ENCODE assay signal across 12 mouse cellular contexts in the genomic region with DNA sequence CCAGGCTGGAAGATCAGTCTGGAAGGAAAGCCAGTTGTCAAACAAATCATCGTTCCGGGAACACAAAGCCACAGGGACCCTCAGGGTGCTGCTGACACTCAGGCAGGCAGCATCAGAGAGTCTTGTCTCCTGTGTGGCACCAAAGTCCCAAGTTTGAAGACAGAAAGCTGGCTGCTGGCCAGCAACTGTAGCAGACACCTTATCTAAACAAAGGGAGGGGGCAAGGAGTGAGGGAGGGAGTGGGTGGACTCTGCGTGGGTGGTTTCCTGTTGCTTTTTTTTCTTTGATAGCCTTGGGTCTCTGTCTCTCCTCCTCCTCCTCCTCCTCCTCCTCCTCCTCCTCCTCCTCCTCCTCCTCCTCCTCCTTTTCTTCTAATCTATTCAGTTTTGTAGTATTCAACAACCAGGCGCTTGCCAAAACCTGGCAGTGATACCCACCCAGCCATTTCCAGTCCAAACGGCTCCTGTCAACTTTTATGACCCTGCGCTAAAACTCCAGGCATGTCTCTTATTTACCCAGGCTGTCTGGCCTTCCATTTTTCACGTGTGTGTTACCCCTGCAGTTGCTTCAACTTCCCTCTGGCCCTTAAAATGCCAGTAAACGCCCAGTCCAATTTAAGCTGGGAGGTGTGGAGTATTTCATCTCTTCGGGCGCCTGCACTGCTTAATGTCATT.
DNase-seq lines count a peak whose midpoint lies in the region; ATAC-seq and TF ChIP-seq lines count a peak whose summit lies in the region.
"Had no signal": no experiment of that assay in that cellular context is flagged by ENCODE, and none has a peak within 500 bp of the region (broad histone marks: within the 10 kb centered on the region; RNA-seq: fewer than 3 reads in every experiment).

No protein-coding gene starts in this region.

- 0 out of 2 replicates have a peak, but pooled peaks cover 3% of the 10 kb centered on the region for H3K27me3 ChIP-seq in embryonic facial prominence, embryonic 14.5 days (replicated peaks; ENCODE audit: control insufficient read depth, insufficient read depth, low read length)
- H3K27me3 ChIP-seq in embryonic facial prominence, embryonic 10.5 days (replicated peaks; ENCODE audit: low read depth, poor library complexity, severe bottlenecking), result peaks cover 97% of the 10 kb centered on the region
- no peaks in the 10 kb centered on the region for H3K27me3 ChIP-seq in lung, embryonic 14.5 days (ENCODE audit: insufficient read depth, low read length)

- DNase-seq in embryonic facial prominence, embryonic 14.5 days (ENCODE audit: low spot score), result peak; percentile 51
- no peak for DNase-seq in embryonic facial prominence, embryonic 10.5 days (ENCODE audit: low spot score)
- DNase-seq in lung, embryonic 14.5 days, result peak; percentile 73
- no peak for DNase-seq in lung, postnatal 14 days
- peak; percentile 41 for DNase-seq in CD4-positive helper T cell, adult 2 months (ENCODE audit: low read depth, low spot score)
- peak; percentile 11 for DNase-seq in lung, postnatal 36 days
- no peak for DNase-seq in adrenal gland, postnatal 14 days
- DNase-seq in frontal cortex, postnatal 25 days (ENCODE audit: low spot score in 2 of 2), result no peak
- DNase-seq: cerebellum, adult 2 months had no signal

- no peaks in the 10 kb centered on the region for H3K36me3 ChIP-seq in embryonic facial prominence, embryonic 14.5 days (ENCODE audit: control insufficient read depth, insufficient read depth, low read length)
- no peaks in the 10 kb centered on the region for H3K36me3 ChIP-seq in embryonic facial prominence, embryonic 10.5 days (replicated peaks)
- H3K36me3 ChIP-seq in lung, embryonic 14.5 days (ENCODE audit: insufficient read depth), result no peaks in the 10 kb centered on the region
- H3K36me3 ChIP-seq: limb, embryonic 13.5 days had no signal

- H3K9me3 ChIP-seq in embryonic facial prominence, embryonic 14.5 days (ENCODE audit: control insufficient read depth, low read length), result no peaks in the 10 kb centered on the region
- H3K9me3 ChIP-seq in embryonic facial prominence, embryonic 10.5 days, result no peaks in the 10 kb centered on the region
- H3K9me3 ChIP-seq in lung, embryonic 14.5 days (ENCODE audit: low read depth, low read length), result no peaks in the 10 kb centered on the region
- H3K9me3 ChIP-seq: limb, embryonic 13.5 days had no signal

- 44% methylated on average over 8 of the region's 10 CpGs for WGBS in embryonic facial prominence, embryonic 14.5 days
- 57% methylated on average over 10 of the region's 10 CpGs for WGBS in embryonic facial prominence, embryonic 10.5 days
- 26% methylated on average over 10 of the region's 10 CpGs for WGBS in lung, embryonic 14.5 days

- no peak overlapping the region for H3K4me2 ChIP-seq in embryonic facial prominence, embryonic 14.5 days (ENCODE audit: low read depth, low read length)
- no peak overlapping the region for H3K4me2 ChIP-seq in lung, embryonic 14.5 days
- H3K4me2 ChIP-seq: limb, embryonic 13.5 days had no signal

- H3K4me1 ChIP-seq in embryonic facial prominence, embryonic 14.5 days (ENCODE audit: control insufficient read depth, insufficient read depth, low read length), result 0 out of 2 replicates have a peak, but pooled peaks cover 2% of the 10 kb centered on the region
- peaks cover 21% of the 10 kb centered on the region for H3K4me1 ChIP-seq in embryonic facial prominence, embryonic 10.5 days
- peaks cover 3% of the 10 kb centered on the region; the same call in 1 of the 2 replicates for H3K4me1 ChIP-seq in lung, embryonic 14.5 days (ENCODE audit: insufficient read depth)

- no peak overlapping the region for H3K27ac ChIP-seq in embryonic facial prominence, embryonic 14.5 days (replicated peaks; ENCODE audit: low read depth, low read length)
- H3K27ac ChIP-seq in embryonic facial prominence, embryonic 10.5 days (replicated peaks), result no peak overlapping the region
- peak overlapping the region; percentile 16; the same call in 1 of the 2 replicates for H3K27ac ChIP-seq in lung, embryonic 14.5 days (ENCODE audit: low read depth)
- H3K27ac ChIP-seq: limb, embryonic 13.5 days had no signal

- no peak for ATAC-seq in embryonic facial prominence, embryonic 14.5 days (ENCODE audit: low read depth)
- 0 out of 2 replicates have a peak, but pooled peaks have one; percentile 26 for ATAC-seq in lung, embryonic 14.5 days (ENCODE audit: insufficient read depth)
- ATAC-seq: inflammation-experienced regulatory T-cells, adult 6 months had no signal

- TF ChIP-seq CTCF in lung, embryonic 14.5 days (IDR thresholded peaks at IDR 0.05; ENCODE audit: low read depth), result no peak

- no peak overlapping the region for H3K4me3 ChIP-seq in embryonic facial prominence, embryonic 14.5 days (ENCODE audit: low read depth, low read length)
- no peak overlapping the region for H3K4me3 ChIP-seq in embryonic facial prominence, embryonic 10.5 days
- no peak overlapping the region for H3K4me3 ChIP-seq in lung, embryonic 14.5 days (ENCODE audit: low read depth, low read length)
- H3K4me3 ChIP-seq: erythroblast, embryonic 14.5 days; limb, embryonic 13.5 days had no signal

- no peak overlapping the region for H3K9ac ChIP-seq in embryonic facial prominence, embryonic 14.5 days (ENCODE audit: low read depth, low read length)
- H3K9ac ChIP-seq in lung, embryonic 14.5 days, result no peak overlapping the region
- H3K9ac ChIP-seq: limb, embryonic 13.5 days had no signal

Comparison
In these comparisons a context has a peak if more than half of its experiments do, and no peak if none do; other contexts are left out.
1. DNase-seq: peak in embryonic facial prominence, embryonic 14.5 days (single experiment), lung, embryonic 14.5 days (single experiment), CD4-positive helper T cell, adult 2 months (single experiment) and lung, postnatal 36 days (single experiment); none in embryonic facial prominence, embryonic 10.5 days (single experiment), lung, postnatal 14 days (single experiment), adrenal gland, postnatal 14 days (single experiment) and frontal cortex, postnatal 25 days (0 of 2).